ENCODE assay signal across 15 mouse cellular contexts in genomic region chr2:74912031-74912430, GRCm38 (mm10).
"Had no signal": no experiment of that assay in that cellular context is flagged by ENCODE, and none has a peak within 500 bp of the region (broad histone marks: within the 10 kb centered on the region; RNA-seq: fewer than 3 reads in every experiment).

No protein-coding gene starts in this region.

- H3K4me3 ChIP-seq: neural tube, embryonic 15.5 days; stomach, embryonic 15.5 days had no signal

- H3K9ac ChIP-seq: neural tube, embryonic 15.5 days; stomach, embryonic 15.5 days had no signal

- H3K27ac ChIP-seq: neural tube, embryonic 15.5 days; stomach, embryonic 15.5 days; stomach, postnatal 0 days had no signal

- H3K9me3 ChIP-seq: neural tube, embryonic 15.5 days; stomach, embryonic 15.5 days had no signal

- H3K36me3 ChIP-seq: neural tube, embryonic 15.5 days; stomach, embryonic 15.5 days had no signal

- H3K4me2 ChIP-seq: neural tube, embryonic 15.5 days; stomach, embryonic 15.5 days had no signal

- DNase-seq: retina, postnatal 1 day; right cerebral cortex, adult 18-20 months; right cerebral cortex, postnatal 14 days; right cerebral cortex, postnatal 25 days; right cerebral cortex, postnatal 4 days; spleen, adult 18-20 months; thymus, adult 18-20 months; thymus, adult 2 months; thymus, postnatal 14 days; thymus, postnatal 25 days; thymus, postnatal 36 days; thymus, postnatal 4 days had no signal

- H3K27me3 ChIP-seq: neural tube, embryonic 15.5 days; stomach, embryonic 15.5 days had no signal
